Mouse (Mus musculus): ENCODE data around the gene Ewsr1.

DNA sequence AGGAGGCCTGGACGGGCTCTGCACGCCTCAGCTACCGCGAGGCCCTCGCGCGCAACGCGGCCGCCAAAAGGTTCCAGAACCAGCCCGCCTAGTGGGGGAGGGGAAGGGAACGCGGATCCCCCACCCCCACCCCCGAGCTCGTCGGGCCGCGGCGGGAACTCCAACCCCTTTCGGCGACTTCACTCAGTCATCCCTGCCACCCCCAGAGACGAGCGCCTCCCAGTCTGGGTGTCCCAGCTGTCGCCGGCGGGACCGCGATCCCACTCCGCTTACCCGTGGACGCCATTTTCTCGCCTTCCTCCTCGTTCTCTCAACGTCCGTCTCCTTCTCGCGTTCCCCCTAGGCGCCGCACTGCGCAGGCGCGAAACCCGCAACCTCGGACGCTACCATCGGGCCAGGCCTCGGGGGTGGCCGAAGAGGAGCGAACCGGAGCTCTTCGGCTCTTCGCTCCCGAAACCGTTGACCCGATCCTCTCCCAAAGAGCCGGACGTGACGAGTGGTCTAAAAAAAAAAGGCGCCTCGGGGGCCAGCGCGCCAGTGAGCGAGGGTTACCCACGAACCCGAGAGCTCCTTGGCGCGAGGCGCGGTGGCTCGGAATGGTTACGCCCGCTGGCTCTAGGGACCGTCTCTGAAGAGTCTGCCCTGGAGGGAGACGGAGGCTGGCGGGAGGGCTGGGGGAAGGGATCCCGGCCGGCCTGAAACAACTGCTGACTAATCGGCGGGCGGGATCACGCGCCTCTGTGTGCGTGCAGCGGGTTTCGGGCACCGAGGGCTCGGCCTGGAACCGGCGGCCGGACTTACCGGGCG lies at the start of gene Ewsr1, which contains the start of gene Rhbdd3:
- TF ChIP-seq POLR2A (IDR thresholded peaks at IDR 0.05; ENCODE audit: control insufficient read depth, low read depth, low read length), result peak; percentile 95
- no peak for TF ChIP-seq CTCF (IDR thresholded peaks at IDR 0.05; ENCODE audit: control insufficient read depth, insufficient read depth, insufficient replicate concordance, low read depth, low read length)
